Mouse (Mus musculus): ENCODE data around the gene Zbtb2. TPM values are rescaled to one million over a fixed set of nuclear protein-coding genes. Genes with fewer than 3 reads are reported as not detected.

Gene Zbtb2
- polyA plus RNA-seq, 1 experiment from 2014 or later: 5.1 TPM

DNA sequence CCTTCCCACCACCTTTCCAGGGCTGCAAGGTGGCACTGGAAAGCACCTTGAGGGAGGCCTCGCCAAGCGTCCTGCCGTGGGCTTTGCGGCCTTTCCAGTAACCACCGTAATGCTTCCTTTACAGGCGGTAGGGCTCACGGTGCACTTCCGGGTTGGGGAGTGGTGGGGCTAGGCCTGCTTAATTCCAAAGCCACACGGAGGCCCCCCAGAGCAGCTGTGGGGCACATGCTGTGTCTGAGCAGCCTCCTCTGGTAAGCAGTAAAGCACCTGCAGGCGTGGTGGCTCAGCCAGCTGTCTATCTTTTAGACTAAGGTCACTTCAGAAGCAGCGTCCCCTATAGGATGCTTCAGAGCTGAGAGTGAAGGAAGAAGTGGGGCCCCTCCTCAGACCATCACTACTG is 17.8 kb downstream of the Zbtb2 start:
- no peak overlapping the region for H3K4me2 ChIP-seq (replicated peaks; ENCODE audit: low read depth)
- 88% methylated on average over 11 of the region's 11 CpGs for WGBS

GRCm38 (mm10) chr10:4364618-4365017 is 23.3 kb downstream of the Zbtb2 start:
- no peak for TF ChIP-seq CTCF (IDR thresholded peaks at IDR 0.05; ENCODE audit: low read depth)
- no peak overlapping the region for H3K27ac ChIP-seq (ENCODE audit: low read depth, low read length)

More for the DNA sequence above, 17.8 kb downstream of the Zbtb2 start:
- Histone ChIP-seq H3K4me3 (ENCODE audit: low read depth, low read length) (no peak overlapping the region), H3K36me3 (ENCODE audit: control insufficient read depth, insufficient read depth) (peaks cover 33% of the 10 kb centered on the region), H3K27ac (ENCODE audit: low read depth, low read length) (no peak overlapping the region), H3K9ac (ENCODE audit: low read depth, low read length) (no peak overlapping the region), H3K4me1 (replicated peaks; ENCODE audit: control insufficient read depth, insufficient read depth, low read length) (no peaks in the 10 kb centered on the region), H3K9me3 (ENCODE audit: control insufficient read depth) (no peaks in the 10 kb centered on the region), H3K27me3 (replicated peaks; ENCODE audit: control insufficient read depth, insufficient read depth, low read length) (no peaks in the 10 kb centered on the region)
- TF ChIP-seq CTCF (IDR thresholded peaks at IDR 0.05; ENCODE audit: low read depth): no peak
- ATAC-seq: no peak

GRCm38 (mm10) chr10:4357435-4357834 is 30.5 kb downstream of the Zbtb2 start:
- H3K36me3 ChIP-seq (ENCODE audit: control insufficient read depth, insufficient read depth): peaks cover 22% of the 10 kb centered on the region
- no peak overlapping the region for H3K9ac ChIP-seq (ENCODE audit: low read depth, low read length)
- no peak overlapping the region for H3K4me2 ChIP-seq (replicated peaks; ENCODE audit: low read depth)
- WGBS: 93% methylated on average over 10 of the region's 10 CpGs
- H3K9me3 ChIP-seq (ENCODE audit: control insufficient read depth): peaks cover 1% of the 10 kb centered on the region; the same call in 1 of the 2 replicates
- H3K27me3 ChIP-seq (replicated peaks; ENCODE audit: control insufficient read depth, insufficient read depth, low read length): no peaks in the 10 kb centered on the region
- no peak for TF ChIP-seq CTCF (IDR thresholded peaks at IDR 0.05; ENCODE audit: low read depth)
- ATAC-seq: no peak
- no peak overlapping the region for H3K27ac ChIP-seq (ENCODE audit: low read depth, low read length)
- no peak overlapping the region for H3K4me3 ChIP-seq (ENCODE audit: low read depth, low read length)
- H3K4me1 ChIP-seq (replicated peaks; ENCODE audit: control insufficient read depth, insufficient read depth, low read length): no peaks in the 10 kb centered on the region

More at GRCm38 (mm10) chr10:4364618-4365017, 23.3 kb downstream of the Zbtb2 start:
- no peaks in the 10 kb centered on the region for H3K27me3 ChIP-seq (replicated peaks; ENCODE audit: control insufficient read depth, insufficient read depth, low read length)
- H3K9ac ChIP-seq (ENCODE audit: low read depth, low read length): no peak overlapping the region
- peaks cover 12% of the 10 kb centered on the region; the same call in 1 of the 2 replicates for H3K36me3 ChIP-seq (ENCODE audit: control insufficient read depth, insufficient read depth)
- H3K4me1 ChIP-seq (replicated peaks; ENCODE audit: control insufficient read depth, insufficient read depth, low read length): no peaks in the 10 kb centered on the region
- WGBS: 77% methylated on average over 3 of the region's 3 CpGs
- ATAC-seq: no peak
- H3K4me2 ChIP-seq (replicated peaks; ENCODE audit: low read depth): no peak overlapping the region
- H3K9me3 ChIP-seq (ENCODE audit: control insufficient read depth): peaks cover 6% of the 10 kb centered on the region; the same call in 1 of the 2 replicates
- H3K4me3 ChIP-seq (ENCODE audit: low read depth, low read length): no peak overlapping the region

- no peak for ATAC-seq
- TF ChIP-seq CTCF (IDR thresholded peaks at IDR 0.05; ENCODE audit: low read depth): no peak
- Histone ChIP-seq H3K4me2 (replicated peaks; ENCODE audit: low read depth) (no peak overlapping the region), H3K27me3 (replicated peaks; ENCODE audit: control insufficient read depth, insufficient read depth, low read length) (no peaks in the 10 kb centered on the region), H3K4me3 (ENCODE audit: low read depth, low read length) (no peak overlapping the region), H3K36me3 (ENCODE audit: control insufficient read depth, insufficient read depth) (peaks cover 22% of the 10 kb centered on the region), H3K9me3 (ENCODE audit: control insufficient read depth) (no peaks in the 10 kb centered on the region), H3K9ac (ENCODE audit: low read depth, low read length) (no peak overlapping the region), H3K4me1 (replicated peaks; ENCODE audit: control insufficient read depth, insufficient read depth, low read length) (no peaks in the 10 kb centered on the region), H3K27ac (ENCODE audit: low read depth, low read length) (no peak overlapping the region)
- 79% methylated on average over 5 of the region's 5 CpGs for WGBS
Observed at GRCm38 (mm10) chr10:4356640-4357039, 31.3 kb downstream of the Zbtb2 start.

GRCm38 (mm10) chr10:4355882-4356451 is 31.9 kb downstream of the Zbtb2 start:
- H3K4me2 ChIP-seq (replicated peaks; ENCODE audit: low read depth): no peak overlapping the region
- peaks cover 22% of the 10 kb centered on the region for H3K36me3 ChIP-seq (ENCODE audit: control insufficient read depth, insufficient read depth)

GRCm38 (mm10) chr10:4354371-4355260 is 33.3 kb downstream of the Zbtb2 start:
- H3K9me3 ChIP-seq (ENCODE audit: control insufficient read depth): no peaks in the 10 kb centered on the region
- peaks cover 22% of the 10 kb centered on the region for H3K36me3 ChIP-seq (ENCODE audit: control insufficient read depth, insufficient read depth)
- no peak overlapping the region for H3K27ac ChIP-seq (ENCODE audit: low read depth, low read length)
- WGBS: 85% methylated on average over 38 of the region's 38 CpGs
- no peak for ATAC-seq
- no peak for TF ChIP-seq CTCF (IDR thresholded peaks at IDR 0.05; ENCODE audit: low read depth)
- no peak overlapping the region for H3K4me2 ChIP-seq (replicated peaks; ENCODE audit: low read depth)
- no peaks in the 10 kb centered on the region for H3K27me3 ChIP-seq (replicated peaks; ENCODE audit: control insufficient read depth, insufficient read depth, low read length)
- H3K4me3 ChIP-seq (ENCODE audit: low read depth, low read length): no peak overlapping the region
- no peak overlapping the region for H3K9ac ChIP-seq (ENCODE audit: low read depth, low read length)
- no peaks in the 10 kb centered on the region for H3K4me1 ChIP-seq (replicated peaks; ENCODE audit: control insufficient read depth, insufficient read depth, low read length)

More at GRCm38 (mm10) chr10:4355882-4356451, 31.9 kb downstream of the Zbtb2 start:
- ATAC-seq: no peak
- Histone ChIP-seq H3K27ac (ENCODE audit: low read depth, low read length) (no peak overlapping the region), H3K4me3 (ENCODE audit: low read depth, low read length) (no peak overlapping the region), H3K27me3 (replicated peaks; ENCODE audit: control insufficient read depth, insufficient read depth, low read length) (no peaks in the 10 kb centered on the region), H3K4me1 (replicated peaks; ENCODE audit: control insufficient read depth, insufficient read depth, low read length) (no peaks in the 10 kb centered on the region), H3K9ac (ENCODE audit: low read depth, low read length) (no peak overlapping the region), H3K9me3 (ENCODE audit: control insufficient read depth) (no peaks in the 10 kb centered on the region)
- WGBS: 90% methylated on average over 19 of the region's 19 CpGs
- TF ChIP-seq CTCF (IDR thresholded peaks at IDR 0.05; ENCODE audit: low read depth): no peak
